Mouse (Mus musculus) megakaryocyte-erythroid progenitor cell, adult 5-6 weeks (primary cell): Measurements from ENCODE around the gene Gm20696. TPM values are rescaled to one million over a fixed set of nuclear protein-coding genes. Genes with fewer than 3 reads are reported as not detected.

Experiments
- ATAC-seq: replicated peaks from 2 replicates; pipeline ENCODE4 v1.8.0; 2016; ENCODE audit warnings: mild to moderate bottlenecking, inconsistent platforms; ENCODE audit not compliant: severe bottlenecking, poor library complexity, low FRiP score, low TSS enrichment
- total RNA-seq, 2 experiments: library from RNA; stranded (forward) in 1 of 2; stranded (reverse) in 1 of 2; fragments of 200-1000, 215-1000 nt in 1 of 2; fragments of >200 nt in 1 of 2; fragmentation: Nextera tagmentation in 1 of 2; gene quantifications; 2 replicates each; pipeline ENCODE4 v1.2.3; 2014 to 2017

Gene Gm20696
- total RNA-seq, 2 experiments from 2014 or later, result 0.94 to 5.7 TPM

GRCm38 (mm10) chr6:99600168-99600793, 66.3 kb downstream of the Gm20696 start:
- peak; percentile 80 for ATAC-seq

- ATAC-seq, result no peak
Measured at GRCm38 (mm10) chr6:99599651-99600050, 66.9 kb downstream of the Gm20696 start.

- ATAC-seq, result no peak
Measured at GRCm38 (mm10) chr6:99599229-99599628, 67.4 kb downstream of the Gm20696 start.

- ATAC-seq, result no peak
Measured at GRCm38 (mm10) chr6:99577040-99577439, 89.6 kb downstream of the Gm20696 start.

GRCm38 (mm10) chr6:99575633-99576032, 91.0 kb downstream of the Gm20696 start:
- ATAC-seq, result no peak

- no peak for ATAC-seq
Measured at GRCm38 (mm10) chr6:99573343-99573742, 93.3 kb downstream of the Gm20696 start.

- ATAC-seq, result no peak
Measured at GRCm38 (mm10) chr6:99572071-99572470, 94.5 kb downstream of the Gm20696 start.

GRCm38 (mm10) chr6:99566921-99567320, 99.7 kb downstream of the Gm20696 start:
- no peak for ATAC-seq

- no peak for ATAC-seq
Measured at GRCm38 (mm10) chr6:99564766-99565165, 101.8 kb downstream of the Gm20696 start.

GRCm38 (mm10) chr6:99556950-99557349, 109.6 kb downstream of the Gm20696 start:
- no peak for ATAC-seq

GRCm38 (mm10) chr6:99552816-99553215, 113.8 kb downstream of the Gm20696 start:
- ATAC-seq, result no peak

- no peak for ATAC-seq
Measured at GRCm38 (mm10) chr6:99546416-99546815, 120.2 kb downstream of the Gm20696 start.

GRCm38 (mm10) chr6:99545437-99545836, 121.2 kb downstream of the Gm20696 start:
- ATAC-seq, result no peak

- no peak for ATAC-seq
Measured at GRCm38 (mm10) chr6:99541105-99541504, 125.5 kb downstream of the Gm20696 start.

- ATAC-seq, result no peak
Measured at GRCm38 (mm10) chr6:99540653-99541052, 125.9 kb downstream of the Gm20696 start.

- no peak for ATAC-seq
Measured at GRCm38 (mm10) chr6:99540146-99540545, 126.5 kb downstream of the Gm20696 start.

GRCm38 (mm10) chr6:99538194-99538941, 128.2 kb downstream of the Gm20696 start:
- no peak for ATAC-seq

GRCm38 (mm10) chr6:99534211-99534745, 132.3 kb downstream of the Gm20696 start:
- ATAC-seq, result no peak

- ATAC-seq, result no peak
Measured at GRCm38 (mm10) chr6:99532458-99532857, 134.1 kb downstream of the Gm20696 start.

GRCm38 (mm10) chr6:99528972-99529371, 137.6 kb downstream of the Gm20696 start:
- no peak for ATAC-seq
